Mouse (Mus musculus): Measurements from ENCODE around the gene Olfr1183. TPM values are rescaled to one million over a fixed set of nuclear protein-coding genes. Genes with fewer than 3 reads are reported as not detected.
"Not testable (repeated sequence)": the region's sequence is repeated elsewhere in the genome, so short reads cannot be mapped to it uniquely, and the experiment has no call there.

Olfr1183 gene
- polyA plus RNA-seq (2015; fragmentation: Nextera tagmentation; extraction: Ambion mirVana) = not detected in 2 replicates

DNA sequence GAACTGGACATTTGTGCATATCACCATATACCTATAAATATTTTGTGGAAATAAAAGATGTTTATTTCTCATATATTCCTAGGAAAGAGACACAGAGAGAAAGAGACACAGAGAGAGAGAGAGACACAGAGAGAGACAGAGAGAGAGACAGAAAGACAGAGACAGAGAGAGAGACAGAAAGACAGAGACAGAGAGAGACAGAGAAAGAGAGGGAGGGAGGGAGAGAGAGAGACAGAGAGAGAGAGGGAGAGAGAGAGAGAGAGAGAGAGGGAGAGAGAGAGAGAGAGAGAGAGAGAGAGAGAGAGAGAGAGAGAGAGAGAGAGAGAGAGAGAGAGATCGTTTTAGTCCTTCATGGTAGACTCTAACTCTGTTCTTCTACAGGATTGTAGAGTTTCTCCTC is at the start of gene Olfr1183:
Gene Olfr1183 (plus strand): TSS at position 301 of the 400 bp plus-strand sequence.
- ATAC-seq (replicated peaks; ENCODE audit: extremely low read depth, insufficient read depth, low FRiP score); H3K27ac ChIP-seq (ENCODE audit: low read length); H3K4me1 ChIP-seq (ENCODE audit: control insufficient read depth, insufficient read depth, low read length); H3K4me3 ChIP-seq (ENCODE audit: low read length); H3K9ac ChIP-seq (ENCODE audit: low read length); H3K9me3 ChIP-seq (replicated peaks; ENCODE audit: control insufficient read depth, low read length); H3K27me3 ChIP-seq (ENCODE audit: control insufficient read depth, insufficient read depth, low read length); H3K36me3 ChIP-seq (ENCODE audit: control insufficient read depth, insufficient read depth); H3K4me2 ChIP-seq (ENCODE audit: low read depth, low read length): not testable (repeated sequence)
- whole genome bisulfite sequencing = 75% methylated on average over 1 of the region's 1 CpGs

DNA sequence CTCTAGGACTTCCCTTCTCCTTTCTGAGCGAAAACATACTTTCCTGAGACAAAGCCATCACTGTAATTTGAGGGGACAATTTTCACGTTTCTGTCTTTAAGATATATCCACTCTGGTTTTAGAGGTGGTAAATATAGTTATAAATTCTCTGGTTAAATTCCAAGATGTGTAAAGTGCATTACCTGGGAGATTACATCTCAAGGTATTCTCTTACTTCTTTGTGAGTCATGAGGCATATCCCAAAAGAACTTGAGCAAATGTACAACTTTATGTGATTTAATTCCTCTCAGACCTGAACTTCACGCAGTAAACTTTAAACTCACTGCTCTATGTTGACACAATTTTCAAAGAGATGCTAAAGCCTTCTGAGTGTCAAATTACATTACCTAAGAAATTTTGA is 48.3 kb upstream of the Olfr1183 start, which contains the start of gene Olfr1179:
Gene Olfr1179 (minus strand): TSS at position 101 of the 400 bp plus-strand sequence.
- WGBS = 69% methylated on average over 3 of the region's 3 CpGs

DNA sequence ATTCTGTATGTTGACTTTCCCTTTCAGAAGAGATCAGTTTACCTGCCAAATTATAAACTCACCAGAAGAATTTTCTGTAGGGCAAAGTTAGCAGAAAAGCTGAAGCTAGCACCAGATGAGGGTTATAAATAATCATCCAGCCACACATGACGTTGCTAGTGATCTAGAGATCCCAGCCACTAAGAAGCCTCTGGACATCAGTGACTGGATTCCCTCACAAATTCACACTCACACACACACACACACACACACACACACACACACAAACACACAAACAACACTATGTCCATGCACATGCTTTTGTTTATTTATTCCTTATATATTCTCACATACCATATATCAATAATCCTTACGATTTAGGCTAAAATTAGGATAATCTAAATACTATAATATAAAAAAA is 35.6 kb upstream of the Olfr1183 start, which contains the start of gene Olfr1180:
Gene Olfr1180 (minus strand): TSS at position 101 of the 400 bp plus-strand sequence.
- Histone ChIP-seq H3K9me3 (replicated peaks; ENCODE audit: control insufficient read depth, low read length) (no peaks in the 10 kb centered on the region), H3K4me2 (ENCODE audit: low read depth, low read length) (no peak within 1 kb of the TSS), H3K36me3 (ENCODE audit: control insufficient read depth, insufficient read depth) (no peaks in the 10 kb centered on the region), H3K9ac (ENCODE audit: low read length) (no peak within 1 kb of the TSS), H3K4me3 (ENCODE audit: low read length) (no peak within 1 kb of the TSS), H3K27ac (ENCODE audit: low read length) (no peak within 1 kb of the TSS), H3K27me3 (ENCODE audit: control insufficient read depth, insufficient read depth, low read length) (no peaks in the 10 kb centered on the region), H3K4me1 (ENCODE audit: control insufficient read depth, insufficient read depth, low read length) (no peaks in the 10 kb centered on the region)
- WGBS = 56% methylated on average over 2 of the region's 2 CpGs
- ATAC-seq (replicated peaks; ENCODE audit: extremely low read depth, insufficient read depth, low FRiP score) = no peak

More for the DNA sequence above, 48.3 kb upstream of the Olfr1183 start, which contains the start of gene Olfr1179:
- Histone ChIP-seq H3K4me2 (ENCODE audit: low read depth, low read length) (no peak within 1 kb of the TSS), H3K36me3 (ENCODE audit: control insufficient read depth, insufficient read depth) (no peaks in the 10 kb centered on the region), H3K27me3 (ENCODE audit: control insufficient read depth, insufficient read depth, low read length) (no peaks in the 10 kb centered on the region), H3K4me3 (ENCODE audit: low read length) (no peak within 1 kb of the TSS), H3K9me3 (replicated peaks; ENCODE audit: control insufficient read depth, low read length) (no peaks in the 10 kb centered on the region), H3K4me1 (ENCODE audit: control insufficient read depth, insufficient read depth, low read length) (no peaks in the 10 kb centered on the region), H3K9ac (ENCODE audit: low read length) (no peak within 1 kb of the TSS), H3K27ac (ENCODE audit: low read length) (no peak within 1 kb of the TSS)
- no peak for ATAC-seq (replicated peaks; ENCODE audit: extremely low read depth, insufficient read depth, low FRiP score)

DNA sequence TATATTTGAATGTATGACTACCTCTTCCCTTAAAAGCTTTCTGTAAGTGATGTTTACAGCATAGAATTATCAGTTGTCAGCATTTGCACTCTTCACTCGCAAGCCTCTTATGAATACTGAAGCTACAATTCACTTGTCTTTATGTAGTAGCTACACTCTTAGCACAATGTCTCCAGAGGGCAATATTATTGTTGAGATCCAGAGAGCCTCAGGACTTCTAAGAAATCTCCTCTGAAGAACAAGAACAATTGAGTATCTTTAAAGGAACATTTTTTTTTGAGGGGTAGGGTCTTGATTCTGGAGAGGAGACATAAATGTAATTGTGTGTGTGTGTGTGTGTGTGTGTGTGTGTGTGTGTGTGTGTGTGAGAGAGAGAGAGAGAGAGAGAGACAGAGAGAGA is 28.6 kb upstream of the Olfr1183 start, which contains the start of gene Olfr1181:
Gene Olfr1181 (minus strand): TSS at position 101 of the 400 bp plus-strand sequence.
- Histone ChIP-seq H3K27me3 (ENCODE audit: control insufficient read depth, insufficient read depth, low read length) (no peaks in the 10 kb centered on the region), H3K27ac (ENCODE audit: low read length) (no peak within 1 kb of the TSS), H3K4me1 (ENCODE audit: control insufficient read depth, insufficient read depth, low read length) (no peaks in the 10 kb centered on the region), H3K9ac (ENCODE audit: low read length) (no peak within 1 kb of the TSS), H3K4me2 (ENCODE audit: low read depth, low read length) (no peak within 1 kb of the TSS), H3K9me3 (replicated peaks; ENCODE audit: control insufficient read depth, low read length) (no peaks in the 10 kb centered on the region), H3K4me3 (ENCODE audit: low read length) (no peak within 1 kb of the TSS), H3K36me3 (ENCODE audit: control insufficient read depth, insufficient read depth) (no peaks in the 10 kb centered on the region)
- 88% methylated on average over 1 of the region's 1 CpGs for WGBS
- ATAC-seq (replicated peaks; ENCODE audit: extremely low read depth, insufficient read depth, low FRiP score) = no peak

DNA sequence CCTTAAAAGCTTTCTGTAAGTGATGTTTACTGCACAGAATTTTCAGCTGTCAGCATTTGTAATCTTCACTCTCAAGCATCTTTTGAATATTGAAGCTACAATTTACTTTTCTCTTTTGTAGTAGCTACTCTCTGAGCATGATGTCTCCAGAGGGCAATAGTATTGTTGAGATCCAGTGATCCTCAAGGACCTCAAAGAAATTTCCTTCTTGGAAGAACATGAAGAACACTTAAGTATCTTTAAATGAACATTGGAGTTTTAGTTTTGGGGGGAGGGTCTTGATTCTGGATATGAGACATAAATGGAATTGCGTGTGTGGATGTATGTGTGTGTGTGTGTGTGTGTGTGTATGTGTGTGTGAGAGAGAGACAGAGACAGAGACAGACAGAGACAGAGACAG is 5.6 kb upstream of the Olfr1183 start, which contains the start of gene Gm13757:
Gene Gm13757 (minus strand): TSS at position 101 of the 400 bp plus-strand sequence.
- ATAC-seq (replicated peaks; ENCODE audit: extremely low read depth, insufficient read depth, low FRiP score) = no peak
- H3K4me3 ChIP-seq (ENCODE audit: low read length) = no peak within 1 kb of the TSS
- H3K36me3 ChIP-seq (ENCODE audit: control insufficient read depth, insufficient read depth) = no peaks in the 10 kb centered on the region
- H3K27ac ChIP-seq (ENCODE audit: low read length) = no peak within 1 kb of the TSS
- WGBS = 87% methylated on average over 1 of the region's 1 CpGs
- no peak within 1 kb of the TSS for H3K9ac ChIP-seq (ENCODE audit: low read length)
- H3K9me3 ChIP-seq (replicated peaks; ENCODE audit: control insufficient read depth, low read length) = no peaks in the 10 kb centered on the region
- H3K4me1 ChIP-seq (ENCODE audit: control insufficient read depth, insufficient read depth, low read length) = no peaks in the 10 kb centered on the region
- H3K27me3 ChIP-seq (ENCODE audit: control insufficient read depth, insufficient read depth, low read length) = no peaks in the 10 kb centered on the region
- no peak within 1 kb of the TSS for H3K4me2 ChIP-seq (ENCODE audit: low read depth, low read length)

DNA sequence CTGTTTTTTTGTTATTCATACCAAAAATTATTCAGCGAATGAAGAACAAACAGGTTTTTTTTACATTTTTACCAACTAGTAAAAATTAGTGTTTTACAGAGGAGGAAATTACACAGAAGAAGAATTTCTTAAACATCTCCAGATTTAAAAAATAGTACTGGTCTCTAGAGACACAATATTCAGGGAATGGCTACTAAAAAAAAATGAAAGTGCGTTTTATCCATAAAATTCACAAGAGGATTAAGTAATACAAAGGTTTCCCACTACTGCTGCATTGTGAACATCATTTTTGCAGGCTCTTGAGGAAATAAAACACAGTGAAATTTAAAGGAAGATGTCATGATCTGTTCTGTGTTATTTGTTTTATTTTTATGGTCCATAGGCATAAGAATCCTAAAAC is 28.6 kb downstream of the Olfr1183 start, which contains the start of gene Olfr1184:
Gene Olfr1184 (plus strand): TSS at position 301 of the 400 bp plus-strand sequence.
- Histone ChIP-seq H3K9ac (ENCODE audit: low read length) (no peak within 1 kb of the TSS), H3K36me3 (ENCODE audit: control insufficient read depth, insufficient read depth) (no peaks in the 10 kb centered on the region), H3K4me3 (ENCODE audit: low read length) (no peak within 1 kb of the TSS), H3K9me3 (replicated peaks; ENCODE audit: control insufficient read depth, low read length) (no peaks in the 10 kb centered on the region), H3K4me2 (ENCODE audit: low read depth, low read length) (no peak within 1 kb of the TSS), H3K4me1 (ENCODE audit: control insufficient read depth, insufficient read depth, low read length) (no peaks in the 10 kb centered on the region), H3K27me3 (ENCODE audit: control insufficient read depth, insufficient read depth, low read length) (no peaks in the 10 kb centered on the region), H3K27ac (ENCODE audit: low read length) (no peak within 1 kb of the TSS)
- 72% methylated on average over 2 of the region's 2 CpGs for WGBS
- ATAC-seq (replicated peaks; ENCODE audit: extremely low read depth, insufficient read depth, low FRiP score) = no peak

DNA sequence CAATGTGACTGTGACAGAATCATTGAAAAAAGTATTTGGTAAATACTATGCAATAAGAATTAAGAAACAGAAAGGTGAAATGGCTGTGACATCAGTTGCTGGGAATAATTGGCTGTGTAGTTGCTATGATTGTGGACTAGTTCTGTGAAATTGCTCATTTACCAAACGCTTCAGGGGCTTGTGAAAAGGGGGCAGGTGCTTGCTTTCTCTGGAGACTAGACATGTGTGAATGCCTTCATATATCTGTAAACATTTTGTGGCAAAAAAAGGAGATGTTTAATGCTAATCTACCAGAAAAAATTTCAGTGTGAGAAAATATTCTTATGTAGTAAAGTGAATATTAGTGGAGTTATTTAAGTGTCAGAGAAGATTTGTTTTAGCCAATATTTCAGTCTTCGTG is 38.4 kb downstream of the Olfr1183 start, which contains the start of gene Olfr1185-ps1:
Gene Olfr1185-ps1 (plus strand): TSS at position 301 of the 400 bp plus-strand sequence.
- H3K9ac ChIP-seq (ENCODE audit: low read length) = no peak within 1 kb of the TSS
- H3K27me3 ChIP-seq (ENCODE audit: control insufficient read depth, insufficient read depth, low read length) = no peaks in the 10 kb centered on the region
- WGBS = 59% methylated on average over 2 of the region's 2 CpGs
- no peaks in the 10 kb centered on the region for H3K36me3 ChIP-seq (ENCODE audit: control insufficient read depth, insufficient read depth)
- no peaks in the 10 kb centered on the region for H3K9me3 ChIP-seq (replicated peaks; ENCODE audit: control insufficient read depth, low read length)
- ATAC-seq (replicated peaks; ENCODE audit: extremely low read depth, insufficient read depth, low FRiP score) = no peak
- H3K4me3 ChIP-seq (ENCODE audit: low read length) = no peak within 1 kb of the TSS
- no peaks in the 10 kb centered on the region for H3K4me1 ChIP-seq (ENCODE audit: control insufficient read depth, insufficient read depth, low read length)
- no peak within 1 kb of the TSS for H3K27ac ChIP-seq (ENCODE audit: low read length)
- H3K4me2 ChIP-seq (ENCODE audit: low read depth, low read length) = no peak within 1 kb of the TSS

DNA sequence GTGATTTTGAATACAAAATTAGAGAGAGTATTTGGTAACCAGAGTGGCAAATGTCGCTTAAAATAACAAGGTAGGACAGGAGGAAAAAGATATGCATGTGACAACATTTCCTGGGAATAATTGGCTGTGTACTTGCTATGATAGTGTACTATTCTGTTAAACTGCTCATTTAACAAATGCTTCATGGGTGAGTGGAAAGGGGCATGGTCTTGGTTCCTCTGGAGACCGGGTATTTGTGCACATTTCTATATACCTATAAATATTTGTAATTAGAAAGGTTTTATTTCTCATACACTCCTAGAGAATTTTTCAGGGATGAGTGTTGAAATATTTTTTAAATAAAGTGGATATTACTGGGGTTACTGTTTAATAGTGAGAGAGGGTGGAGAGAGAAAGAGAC is 63.6 kb downstream of the Olfr1183 start, which contains the start of gene Olfr1186:
Gene Olfr1186 (plus strand): TSS at position 301 of the 400 bp plus-strand sequence.
- no peak within 1 kb of the TSS for H3K9ac ChIP-seq (ENCODE audit: low read length)
- no peaks in the 10 kb centered on the region for H3K36me3 ChIP-seq (ENCODE audit: control insufficient read depth, insufficient read depth)
- no peak within 1 kb of the TSS for H3K4me3 ChIP-seq (ENCODE audit: low read length)
- no peak for ATAC-seq (replicated peaks; ENCODE audit: extremely low read depth, insufficient read depth, low FRiP score)
- no peak within 1 kb of the TSS for H3K4me2 ChIP-seq (ENCODE audit: low read depth, low read length)
- no peaks in the 10 kb centered on the region for H3K9me3 ChIP-seq (replicated peaks; ENCODE audit: control insufficient read depth, low read length)
- H3K27me3 ChIP-seq (ENCODE audit: control insufficient read depth, insufficient read depth, low read length) = no peaks in the 10 kb centered on the region
- 62% methylated on average over 2 of the region's 2 CpGs for WGBS
- H3K4me1 ChIP-seq (ENCODE audit: control insufficient read depth, insufficient read depth, low read length) = no peaks in the 10 kb centered on the region
- H3K27ac ChIP-seq (ENCODE audit: low read length) = no peak within 1 kb of the TSS

Data from heart, embryonic 16.5 days (tissue).